16 mouse cellular contexts compared by ENCODE assay signal in genomic region chr7:143712023-143712422, GRCm38 (mm10). TPM values are rescaled to one million over a fixed set of nuclear protein-coding genes. Genes with fewer than 3 reads are reported as not detected.
DNase-seq lines count a peak whose midpoint lies in the region; ATAC-seq and TF ChIP-seq lines count a peak whose summit lies in the region.
"Had no signal": no experiment of that assay in that cellular context is flagged by ENCODE, and none has a peak within 500 bp of the region (broad histone marks: within the 10 kb centered on the region; RNA-seq: fewer than 3 reads in every experiment).

No protein-coding gene starts in this region.

- H3K36me3 ChIP-seq in embryonic facial prominence, embryonic 14.5 days (ENCODE audit: control insufficient read depth, insufficient read depth, low read length) = peaks cover 53% of the 10 kb centered on the region
- H3K36me3 ChIP-seq in embryonic facial prominence, embryonic 10.5 days (replicated peaks) = peaks cover 34% of the 10 kb centered on the region
- peaks cover 18% of the 10 kb centered on the region for H3K36me3 ChIP-seq in hindbrain, postnatal 0 days (ENCODE audit: insufficient read depth, low read length)
- H3K36me3 ChIP-seq in hindbrain, embryonic 11.5 days (ENCODE audit: control insufficient read depth, insufficient read depth, low read length) = no peaks in the 10 kb centered on the region
- peaks cover 44% of the 10 kb centered on the region for H3K36me3 ChIP-seq in stomach, embryonic 14.5 days (ENCODE audit: control insufficient read depth, insufficient read depth, low read length)
- peaks cover 26% of the 10 kb centered on the region for H3K36me3 ChIP-seq in stomach, postnatal 0 days (ENCODE audit: control insufficient read depth, insufficient read depth, low read length)
- H3K36me3 ChIP-seq: liver, embryonic 13.5 days had no signal

- no peak overlapping the region for H3K4me2 ChIP-seq in embryonic facial prominence, embryonic 14.5 days (ENCODE audit: low read depth, low read length)
- H3K4me2 ChIP-seq in hindbrain, postnatal 0 days (ENCODE audit: low read depth, low read length) = no peak overlapping the region
- no peak overlapping the region for H3K4me2 ChIP-seq in hindbrain, embryonic 11.5 days (replicated peaks; ENCODE audit: low read depth, low read length)
- H3K4me2 ChIP-seq in stomach, embryonic 14.5 days (replicated peaks; ENCODE audit: low read depth, low read length) = no peak overlapping the region
- H3K4me2 ChIP-seq in stomach, postnatal 0 days (replicated peaks; ENCODE audit: low read depth) = no peak overlapping the region
- H3K4me2 ChIP-seq: hindbrain, embryonic 15.5 days; liver, embryonic 13.5 days had no signal

- no peak for TF ChIP-seq CTCF in hindbrain, postnatal 0 days (IDR thresholded peaks at IDR 0.05; ENCODE audit: low read depth)
- TF ChIP-seq CTCF in stomach, postnatal 0 days (IDR thresholded peaks at IDR 0.05; ENCODE audit: low read depth) = no peak

- TF ChIP-seq EP300 in stomach, postnatal 0 days (optimal IDR thresholded peaks at IDR 0.05) = no peak

- no peak overlapping the region for H3K9ac ChIP-seq in embryonic facial prominence, embryonic 14.5 days (ENCODE audit: low read depth, low read length)
- no peak overlapping the region for H3K9ac ChIP-seq in hindbrain, postnatal 0 days (replicated peaks; ENCODE audit: low read length)
- H3K9ac ChIP-seq in hindbrain, embryonic 11.5 days (ENCODE audit: low read depth, low read length) = no peak overlapping the region
- no peak overlapping the region for H3K9ac ChIP-seq in stomach, embryonic 14.5 days (replicated peaks; ENCODE audit: low read depth, low read length)
- H3K9ac ChIP-seq in stomach, postnatal 0 days (ENCODE audit: low read length) = no peak overlapping the region
- H3K9ac ChIP-seq: hindbrain, embryonic 15.5 days; liver, embryonic 13.5 days had no signal

- no peak for ATAC-seq in embryonic facial prominence, embryonic 14.5 days (ENCODE audit: low read depth)
- ATAC-seq in hindbrain, postnatal 0 days = no peak
- ATAC-seq in hindbrain, embryonic 11.5 days (ENCODE audit: low FRiP score) = no peak
- ATAC-seq in stomach, embryonic 14.5 days (ENCODE audit: insufficient number of reproducible peaks, insufficient read depth, low FRiP score, low read depth) = peak; percentile 46; the same call in 1 of the 2 replicates
- ATAC-seq in stomach, postnatal 0 days (ENCODE audit: low FRiP score, low TSS enrichment) = no peak

- H3K4me1 ChIP-seq in embryonic facial prominence, embryonic 14.5 days (ENCODE audit: control insufficient read depth, insufficient read depth, low read length) = no peaks in the 10 kb centered on the region
- H3K4me1 ChIP-seq in embryonic facial prominence, embryonic 10.5 days = peaks cover 8% of the 10 kb centered on the region; the same call in 1 of the 2 replicates
- no peaks in the 10 kb centered on the region for H3K4me1 ChIP-seq in hindbrain, postnatal 0 days (ENCODE audit: insufficient read depth, low read length)
- no peaks in the 10 kb centered on the region for H3K4me1 ChIP-seq in hindbrain, embryonic 11.5 days (replicated peaks; ENCODE audit: control insufficient read depth, insufficient read depth, low read length)
- no peaks in the 10 kb centered on the region for H3K4me1 ChIP-seq in stomach, embryonic 14.5 days (ENCODE audit: control insufficient read depth, insufficient read depth, low read length)
- H3K4me1 ChIP-seq in stomach, postnatal 0 days (replicated peaks; ENCODE audit: control insufficient read depth, insufficient read depth) = no peaks in the 10 kb centered on the region
- H3K4me1 ChIP-seq: liver, embryonic 13.5 days had no signal

- DNase-seq in embryonic facial prominence, embryonic 14.5 days (ENCODE audit: low spot score) = peak; percentile 45
- DNase-seq in embryonic facial prominence, embryonic 10.5 days (ENCODE audit: low spot score) = no peak
- peak; percentile 22 for DNase-seq in hindbrain, postnatal 0 days (ENCODE audit: low spot score)
- no peak for DNase-seq in hindbrain, embryonic 11.5 days (ENCODE audit: low spot score)
- DNase-seq in stomach, postnatal 0 days (ENCODE audit: low spot score) = no peak
- DNase-seq in lung, postnatal 4 days = peak; percentile 31 to 83
- no peak for DNase-seq in layer of hippocampus, postnatal 14 days (ENCODE audit: low spot score in 2 of 2)
- DNase-seq: cerebellum, postnatal 25 days; gastrocnemius, adult 2 months; liver, embryonic 13.5 days had no signal

- no peaks in the 10 kb centered on the region for H3K27me3 ChIP-seq in embryonic facial prominence, embryonic 14.5 days (replicated peaks; ENCODE audit: control insufficient read depth, insufficient read depth, low read length)
- H3K27me3 ChIP-seq in embryonic facial prominence, embryonic 10.5 days (replicated peaks; ENCODE audit: low read depth, poor library complexity, severe bottlenecking) = no peaks in the 10 kb centered on the region
- H3K27me3 ChIP-seq in hindbrain, postnatal 0 days (ENCODE audit: insufficient read depth, low read length) = no peaks in the 10 kb centered on the region
- H3K27me3 ChIP-seq in hindbrain, embryonic 11.5 days (ENCODE audit: control insufficient read depth, insufficient read depth, low read length) = no peaks in the 10 kb centered on the region
- H3K27me3 ChIP-seq in stomach, embryonic 14.5 days (ENCODE audit: control insufficient read depth, insufficient read depth, low read length) = no peaks in the 10 kb centered on the region
- H3K27me3 ChIP-seq in stomach, postnatal 0 days (ENCODE audit: control insufficient read depth, insufficient read depth, low read length) = no peaks in the 10 kb centered on the region
- H3K27me3 ChIP-seq: hindbrain, embryonic 15.5 days; liver, embryonic 13.5 days had no signal

- 72% methylated on average over 4 of the region's 4 CpGs for WGBS in embryonic facial prominence, embryonic 14.5 days
- WGBS in embryonic facial prominence, embryonic 10.5 days = 82% methylated on average over 4 of the region's 4 CpGs
- 42% methylated on average over 4 of the region's 4 CpGs for WGBS in hindbrain, postnatal 0 days
- 84% methylated on average over 4 of the region's 4 CpGs for WGBS in hindbrain, embryonic 11.5 days
- WGBS in stomach, embryonic 14.5 days = 52% methylated on average over 4 of the region's 4 CpGs
- WGBS in stomach, postnatal 0 days = 42% methylated on average over 4 of the region's 4 CpGs

- H3K4me3 ChIP-seq in embryonic facial prominence, embryonic 14.5 days (ENCODE audit: low read depth, low read length) = no peak overlapping the region
- H3K4me3 ChIP-seq in embryonic facial prominence, embryonic 10.5 days = no peak overlapping the region
- H3K4me3 ChIP-seq in hindbrain, postnatal 0 days (ENCODE audit: low read length) = no peak overlapping the region
- no peak overlapping the region for H3K4me3 ChIP-seq in hindbrain, embryonic 11.5 days (ENCODE audit: low read depth, low read length)
- no peak overlapping the region for H3K4me3 ChIP-seq in stomach, embryonic 14.5 days (ENCODE audit: low read depth, low read length)
- H3K4me3 ChIP-seq in stomach, postnatal 0 days (ENCODE audit: low read depth, low read length) = no peak overlapping the region
- H3K4me3 ChIP-seq: erythroblast, embryonic 14.5 days; gastrocnemius, adult 2 months; hindbrain, embryonic 15.5 days; left cerebral cortex, adult 2 months; liver, embryonic 13.5 days had no signal

- H3K27ac ChIP-seq in embryonic facial prominence, embryonic 14.5 days (replicated peaks; ENCODE audit: low read depth, low read length) = no peak overlapping the region
- no peak overlapping the region for H3K27ac ChIP-seq in embryonic facial prominence, embryonic 10.5 days (replicated peaks)
- no peak overlapping the region for H3K27ac ChIP-seq in hindbrain, postnatal 0 days
- no peak overlapping the region for H3K27ac ChIP-seq in hindbrain, embryonic 11.5 days (ENCODE audit: low read depth, low read length)
- H3K27ac ChIP-seq in stomach, embryonic 14.5 days (ENCODE audit: low read length) = no peak overlapping the region
- H3K27ac ChIP-seq in stomach, postnatal 0 days (replicated peaks) = no peak overlapping the region
- H3K27ac ChIP-seq: gastrocnemius, adult 2 months; hindbrain, embryonic 15.5 days; left cerebral cortex, adult 2 months; liver, embryonic 13.5 days had no signal

- no peaks in the 10 kb centered on the region for H3K9me3 ChIP-seq in embryonic facial prominence, embryonic 14.5 days (ENCODE audit: control insufficient read depth, low read length)
- H3K9me3 ChIP-seq in embryonic facial prominence, embryonic 10.5 days = no peaks in the 10 kb centered on the region
- no peaks in the 10 kb centered on the region for H3K9me3 ChIP-seq in hindbrain, postnatal 0 days (ENCODE audit: low read length)
- H3K9me3 ChIP-seq in hindbrain, embryonic 11.5 days (ENCODE audit: control insufficient read depth, low read length) = no peaks in the 10 kb centered on the region
- H3K9me3 ChIP-seq in stomach, embryonic 14.5 days (ENCODE audit: control insufficient read depth, low read depth, low read length) = no peaks in the 10 kb centered on the region
- H3K9me3 ChIP-seq in stomach, postnatal 0 days (ENCODE audit: control insufficient read depth, low read length) = no peaks in the 10 kb centered on the region
- H3K9me3 ChIP-seq: hindbrain, embryonic 15.5 days; liver, embryonic 13.5 days had no signal

RNA-seq across cellular contexts. Expression of gene Tnfrsf23, which starts 26.4 kb away (rescaled TPM):
- 5.3 and 7.0 TPM in 2 replicates for polyA plus RNA-seq in embryonic facial prominence, embryonic 14.5 days (2014; fragmentation: Nextera tagmentation; extraction: Ambion mirVana)
- 0.35 and 0.65 TPM in 2 replicates for polyA plus RNA-seq in embryonic facial prominence, embryonic 10.5 days (2016; fragmentation: Nextera tagmentation; extraction: Ambion mirVana)
- total RNA-seq in hindbrain, postnatal 0 days (2014; rRNA removed) = 0.58 and 1.5 TPM in 2 replicates
- polyA plus RNA-seq in hindbrain, postnatal 0 days (2015; fragmentation: Nextera tagmentation; extraction: Ambion mirVana) = 0.74 and 1.1 TPM in 2 replicates
- polyA plus RNA-seq in hindbrain, embryonic 11.5 days (2014; fragmentation: Nextera tagmentation; extraction: Ambion mirVana) = 0.40 and 0.49 TPM in 2 replicates
- polyA plus RNA-seq in stomach, embryonic 14.5 days (2014; fragmentation: Nextera tagmentation; extraction: Ambion mirVana) = 1.7 and 1.9 TPM in 2 replicates
- 2.9 and 4.0 TPM in 2 replicates for polyA plus RNA-seq in stomach, postnatal 0 days (2015; fragmentation: Nextera tagmentation; extraction: Ambion mirVana)
- 1 to 10 TPM; 1.3 to 1.6 TPM for total RNA-seq in layer of hippocampus, postnatal 14 days (2021)
- total RNA-seq: MEL; monocyte, adult 5-6 weeks had no signal

RNA-seq across cellular contexts. Expression of gene Osbpl5, which starts 44.8 kb away (rescaled TPM):
- 47.5 and 47.7 TPM in 2 replicates for polyA plus RNA-seq in embryonic facial prominence, embryonic 14.5 days (2014; fragmentation: Nextera tagmentation; extraction: Ambion mirVana)
- polyA plus RNA-seq in embryonic facial prominence, embryonic 10.5 days (2016; fragmentation: Nextera tagmentation; extraction: Ambion mirVana) = 15.8 and 16.8 TPM in 2 replicates
- total RNA-seq in hindbrain, postnatal 0 days (2014; rRNA removed) = 52.8 and 59.9 TPM in 2 replicates
- polyA plus RNA-seq in hindbrain, postnatal 0 days (2015; fragmentation: Nextera tagmentation; extraction: Ambion mirVana) = 24.2 and 27.6 TPM in 2 replicates
- polyA plus RNA-seq in hindbrain, embryonic 11.5 days (2014; fragmentation: Nextera tagmentation; extraction: Ambion mirVana) = 13.7 and 14.6 TPM in 2 replicates
- 46.1 and 46.6 TPM in 2 replicates for polyA plus RNA-seq in stomach, embryonic 14.5 days (2014; fragmentation: Nextera tagmentation; extraction: Ambion mirVana)
- 29.9 and 32.0 TPM in 2 replicates for polyA plus RNA-seq in stomach, postnatal 0 days (2015; fragmentation: Nextera tagmentation; extraction: Ambion mirVana)
- 10 to 100 TPM; 36.3 to 40.9 TPM for total RNA-seq in layer of hippocampus, postnatal 14 days (2021)
- polyA plus RNA-seq: erythroblast, embryonic 14.5 days had no signal

RNA-seq across cellular contexts. Expression of gene Mrgprg, which starts 54.8 kb away (rescaled TPM):
- not detected in 2 replicates for polyA plus RNA-seq in embryonic facial prominence, embryonic 14.5 days (2014; fragmentation: Nextera tagmentation; extraction: Ambion mirVana)
- not detected in 2 replicates for polyA plus RNA-seq in embryonic facial prominence, embryonic 10.5 days (2016; fragmentation: Nextera tagmentation; extraction: Ambion mirVana)
- total RNA-seq in hindbrain, postnatal 0 days (2014; rRNA removed) = not detected in 2 replicates
- polyA plus RNA-seq in hindbrain, postnatal 0 days (2015; fragmentation: Nextera tagmentation; extraction: Ambion mirVana) = not detected in 2 replicates
- polyA plus RNA-seq in hindbrain, embryonic 11.5 days (2014; fragmentation: Nextera tagmentation; extraction: Ambion mirVana) = not detected in 2 replicates
- 0.14 TPM in 1 of 2 replicates, not detected in the other for polyA plus RNA-seq in stomach, embryonic 14.5 days (2014; fragmentation: Nextera tagmentation; extraction: Ambion mirVana)
- not detected in 2 replicates for polyA plus RNA-seq in stomach, postnatal 0 days (2015; fragmentation: Nextera tagmentation; extraction: Ambion mirVana)
- total RNA-seq in layer of hippocampus, postnatal 14 days (2021) = not detected
- total RNA-seq: left cerebral cortex, adult 2 months; MEL; monocyte, adult 5-6 weeks had no signal
- polyA plus RNA-seq: erythroblast, embryonic 14.5 days; hindbrain, embryonic 15.5 days; liver, embryonic 13.5 days had no signal

Comparison
In these comparisons a context has a peak if more than half of its experiments do, and no peak if none do; other contexts are left out.
1. DNase-seq: peak in embryonic facial prominence, embryonic 14.5 days (single experiment), hindbrain, postnatal 0 days (single experiment) and lung, postnatal 4 days (2 of 2); none in embryonic facial prominence, embryonic 10.5 days (single experiment), hindbrain, embryonic 11.5 days (single experiment), stomach, postnatal 0 days (single experiment) and layer of hippocampus, postnatal 14 days (0 of 2).